Mouse (Mus musculus) cerebellum, adult 2 months (tissue): ENCODE results near the gene Tmem115.

Experiments
- CTCF ChIP-seq: fragments of 200-500 bp; IDR thresholded peaks from 2 replicates; pipeline ENCODE4 v1.5.1; 2011; ENCODE audit warnings: low read depth, mild to moderate bottlenecking, control low read depth, low read length, moderate library complexity, borderline replicate concordance; ENCODE audit not compliant: insufficient read depth
- POLR2A ChIP-seq: fragments of 200-500 bp; IDR thresholded peaks from 2 replicates; pipeline ENCODE4 v1.6.1; 2011; ENCODE audit warnings: low read length, control low read depth, borderline replicate concordance; ENCODE audit not compliant: insufficient read depth

DNA sequence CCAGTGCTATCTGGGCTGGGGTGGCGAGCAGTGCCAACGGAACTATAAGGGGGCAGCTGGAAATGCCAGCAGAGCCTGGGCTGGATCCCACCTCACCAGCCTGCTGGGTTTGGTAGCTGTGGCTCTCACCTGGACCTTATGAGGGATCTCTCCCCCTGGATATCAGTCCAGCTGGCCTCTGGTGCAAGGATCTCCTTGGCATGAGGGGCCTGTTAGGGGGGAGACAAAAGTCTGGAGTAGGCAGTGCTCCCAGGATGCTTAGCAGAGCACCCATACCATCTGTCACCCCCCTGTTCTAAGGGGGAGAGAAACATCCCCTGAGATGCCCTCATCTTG lies 38.5 kb downstream of the Tmem115 start:
- TF ChIP-seq CTCF (no peak), POLR2A (no peak)
